Mouse (Mus musculus): ENCODE measurements around the gene Lmx1a. TPM values are rescaled to one million over a fixed set of nuclear protein-coding genes. Genes with fewer than 3 reads are reported as not detected.
A peak's percentile ranks its signal among the peaks of the same experiment; 100 is the strongest.

The Lmx1a gene
- polyA plus RNA-seq, 1 experiment, result 0.18 TPM

- no peak overlapping the region for H3K9ac ChIP-seq (ENCODE audit: low read depth, poor library complexity, severe bottlenecking)
- no peaks in the 10 kb centered on the region for H3K9me3 ChIP-seq (replicated peaks; ENCODE audit: control insufficient read depth, insufficient read depth, low read length, poor library complexity, severe bottlenecking)
- no peak overlapping the region for H3K27ac ChIP-seq (ENCODE audit: insufficient read depth, low read length)
- TF ChIP-seq POLR2A (IDR thresholded peaks at IDR 0.05; ENCODE audit: insufficient read depth, low read length) (no peak), EP300 (IDR thresholded peaks at IDR 0.05; ENCODE audit: insufficient read depth, low read depth, low read length) (no peak), CTCF (IDR thresholded peaks at IDR 0.05; ENCODE audit: low read depth, low read length) (peak; percentile 50)
- H3K36me3 ChIP-seq (ENCODE audit: control insufficient read depth, insufficient read depth, low read length, poor library complexity, severe bottlenecking), result no peaks in the 10 kb centered on the region
- H3K4me3 ChIP-seq (ENCODE audit: low read depth, low read length), result no peak overlapping the region
- no peaks in the 10 kb centered on the region for H3K4me1 ChIP-seq (ENCODE audit: control insufficient read depth, insufficient read depth, low read length)
- no peaks in the 10 kb centered on the region for H3K27me3 ChIP-seq (ENCODE audit: control insufficient read depth, insufficient read depth, low read length, poor library complexity, severe bottlenecking)
Observed at GRCm38 (mm10) chr1:167781787-167782484, 92.9 kb downstream of the Lmx1a start.

- H3K4me3 ChIP-seq (ENCODE audit: low read depth, low read length), result no peak overlapping the region
Observed at GRCm38 (mm10) chr1:167784067-167784466, 95.0 kb downstream of the Lmx1a start.

GRCm38 (mm10) chr1:167788684-167789413 lies 99.8 kb downstream of the Lmx1a start:
- Histone ChIP-seq H3K27ac (ENCODE audit: insufficient read depth, low read length) (no peak overlapping the region), H3K4me1 (ENCODE audit: control insufficient read depth, insufficient read depth, low read length) (no peaks in the 10 kb centered on the region), H3K4me3 (ENCODE audit: low read depth, low read length) (no peak overlapping the region), H3K9me3 (replicated peaks; ENCODE audit: control insufficient read depth, insufficient read depth, low read length, poor library complexity, severe bottlenecking) (no peaks in the 10 kb centered on the region), H3K36me3 (ENCODE audit: control insufficient read depth, insufficient read depth, low read length, poor library complexity, severe bottlenecking) (no peaks in the 10 kb centered on the region), H3K9ac (ENCODE audit: low read depth, poor library complexity, severe bottlenecking) (no peak overlapping the region), H3K27me3 (ENCODE audit: control insufficient read depth, insufficient read depth, low read length, poor library complexity, severe bottlenecking) (no peaks in the 10 kb centered on the region)
- TF ChIP-seq POLR2A (IDR thresholded peaks at IDR 0.05; ENCODE audit: insufficient read depth, low read length), result no peak
- no peak for TF ChIP-seq EP300 (IDR thresholded peaks at IDR 0.05; ENCODE audit: insufficient read depth, low read depth, low read length)
- TF ChIP-seq CTCF (IDR thresholded peaks at IDR 0.05; ENCODE audit: low read depth, low read length), result no peak

More at GRCm38 (mm10) chr1:167784067-167784466, 95.0 kb downstream of the Lmx1a start:
- TF ChIP-seq POLR2A (IDR thresholded peaks at IDR 0.05; ENCODE audit: insufficient read depth, low read length), result no peak
- no peak for TF ChIP-seq EP300 (IDR thresholded peaks at IDR 0.05; ENCODE audit: insufficient read depth, low read depth, low read length)
- no peak for TF ChIP-seq CTCF (IDR thresholded peaks at IDR 0.05; ENCODE audit: low read depth, low read length)
- Histone ChIP-seq H3K9me3 (replicated peaks; ENCODE audit: control insufficient read depth, insufficient read depth, low read length, poor library complexity, severe bottlenecking) (no peaks in the 10 kb centered on the region), H3K4me1 (ENCODE audit: control insufficient read depth, insufficient read depth, low read length) (no peaks in the 10 kb centered on the region), H3K36me3 (ENCODE audit: control insufficient read depth, insufficient read depth, low read length, poor library complexity, severe bottlenecking) (no peaks in the 10 kb centered on the region), H3K27ac (ENCODE audit: insufficient read depth, low read length) (no peak overlapping the region), H3K9ac (ENCODE audit: low read depth, poor library complexity, severe bottlenecking) (no peak overlapping the region), H3K27me3 (ENCODE audit: control insufficient read depth, insufficient read depth, low read length, poor library complexity, severe bottlenecking) (no peaks in the 10 kb centered on the region)

GRCm38 (mm10) chr1:167789448-167789847 lies 100.4 kb downstream of the Lmx1a start:
- Histone ChIP-seq H3K4me3 (ENCODE audit: low read depth, low read length) (no peak overlapping the region), H3K4me1 (ENCODE audit: control insufficient read depth, insufficient read depth, low read length) (no peaks in the 10 kb centered on the region), H3K36me3 (ENCODE audit: control insufficient read depth, insufficient read depth, low read length, poor library complexity, severe bottlenecking) (no peaks in the 10 kb centered on the region), H3K27me3 (ENCODE audit: control insufficient read depth, insufficient read depth, low read length, poor library complexity, severe bottlenecking) (no peaks in the 10 kb centered on the region), H3K27ac (ENCODE audit: insufficient read depth, low read length) (no peak overlapping the region), H3K9me3 (replicated peaks; ENCODE audit: control insufficient read depth, insufficient read depth, low read length, poor library complexity, severe bottlenecking) (no peaks in the 10 kb centered on the region), H3K9ac (ENCODE audit: low read depth, poor library complexity, severe bottlenecking) (no peak overlapping the region)
- TF ChIP-seq CTCF (IDR thresholded peaks at IDR 0.05; ENCODE audit: low read depth, low read length), result no peak
- no peak for TF ChIP-seq EP300 (IDR thresholded peaks at IDR 0.05; ENCODE audit: insufficient read depth, low read depth, low read length)
- no peak for TF ChIP-seq POLR2A (IDR thresholded peaks at IDR 0.05; ENCODE audit: insufficient read depth, low read length)

- H3K4me1 ChIP-seq (ENCODE audit: control insufficient read depth, insufficient read depth, low read length), result no peaks in the 10 kb centered on the region
- TF ChIP-seq POLR2A (IDR thresholded peaks at IDR 0.05; ENCODE audit: insufficient read depth, low read length), result no peak
- TF ChIP-seq CTCF (IDR thresholded peaks at IDR 0.05; ENCODE audit: low read depth, low read length), result no peak
- no peak for TF ChIP-seq EP300 (IDR thresholded peaks at IDR 0.05; ENCODE audit: insufficient read depth, low read depth, low read length)
- no peak overlapping the region for H3K9ac ChIP-seq (ENCODE audit: low read depth, poor library complexity, severe bottlenecking)
- H3K27me3 ChIP-seq (ENCODE audit: control insufficient read depth, insufficient read depth, low read length, poor library complexity, severe bottlenecking), result no peaks in the 10 kb centered on the region
- no peaks in the 10 kb centered on the region for H3K36me3 ChIP-seq (ENCODE audit: control insufficient read depth, insufficient read depth, low read length, poor library complexity, severe bottlenecking)
- no peak overlapping the region for H3K27ac ChIP-seq (ENCODE audit: insufficient read depth, low read length)
- H3K4me3 ChIP-seq (ENCODE audit: low read depth, low read length), result no peak overlapping the region
- H3K9me3 ChIP-seq (replicated peaks; ENCODE audit: control insufficient read depth, insufficient read depth, low read length, poor library complexity, severe bottlenecking), result no peaks in the 10 kb centered on the region
Observed at GRCm38 (mm10) chr1:167790688-167791087, 101.7 kb downstream of the Lmx1a start.

GRCm38 (mm10) chr1:167791221-167791620 lies 102.2 kb downstream of the Lmx1a start:
- no peaks in the 10 kb centered on the region for H3K4me1 ChIP-seq (ENCODE audit: control insufficient read depth, insufficient read depth, low read length)
- H3K9me3 ChIP-seq (replicated peaks; ENCODE audit: control insufficient read depth, insufficient read depth, low read length, poor library complexity, severe bottlenecking), result no peaks in the 10 kb centered on the region
- H3K9ac ChIP-seq (ENCODE audit: low read depth, poor library complexity, severe bottlenecking), result no peak overlapping the region
- no peak overlapping the region for H3K27ac ChIP-seq (ENCODE audit: insufficient read depth, low read length)
- H3K27me3 ChIP-seq (ENCODE audit: control insufficient read depth, insufficient read depth, low read length, poor library complexity, severe bottlenecking), result no peaks in the 10 kb centered on the region
- no peak overlapping the region for H3K4me3 ChIP-seq (ENCODE audit: low read depth, low read length)
- no peaks in the 10 kb centered on the region for H3K36me3 ChIP-seq (ENCODE audit: control insufficient read depth, insufficient read depth, low read length, poor library complexity, severe bottlenecking)
- TF ChIP-seq EP300 (IDR thresholded peaks at IDR 0.05; ENCODE audit: insufficient read depth, low read depth, low read length) (no peak), POLR2A (IDR thresholded peaks at IDR 0.05; ENCODE audit: insufficient read depth, low read length) (no peak), CTCF (IDR thresholded peaks at IDR 0.05; ENCODE audit: low read depth, low read length) (no peak)

Data from ES-Bruce4 (cell line).